Mouse (Mus musculus) heart, adult 2 months (tissue): Measurements from ENCODE around the gene Clec11a.

Experiments used
- CTCF ChIP-seq: fragments of 200-600 bp; IDR thresholded peaks from 2 replicates; pipeline ENCODE4 v1.8.1; 2022; ENCODE audit warnings: antibody characterized with exemption, mild to moderate bottlenecking, moderate library complexity
- EP300 ChIP-seq: fragments of 200-500 bp; IDR thresholded peaks from 2 replicates; pipeline ENCODE4 v1.6.1; 2011; ENCODE audit warnings: low read depth, low read length, control low read depth; ENCODE audit not compliant: insufficient read depth
- POLR2A ChIP-seq: fragments of 200-500 bp; IDR thresholded peaks from 2 replicates; pipeline ENCODE4 v1.6.1; 2011; ENCODE audit warnings: mild to moderate bottlenecking, low read depth, low read length, control low read depth; ENCODE audit not compliant: insufficient read depth

DNA sequence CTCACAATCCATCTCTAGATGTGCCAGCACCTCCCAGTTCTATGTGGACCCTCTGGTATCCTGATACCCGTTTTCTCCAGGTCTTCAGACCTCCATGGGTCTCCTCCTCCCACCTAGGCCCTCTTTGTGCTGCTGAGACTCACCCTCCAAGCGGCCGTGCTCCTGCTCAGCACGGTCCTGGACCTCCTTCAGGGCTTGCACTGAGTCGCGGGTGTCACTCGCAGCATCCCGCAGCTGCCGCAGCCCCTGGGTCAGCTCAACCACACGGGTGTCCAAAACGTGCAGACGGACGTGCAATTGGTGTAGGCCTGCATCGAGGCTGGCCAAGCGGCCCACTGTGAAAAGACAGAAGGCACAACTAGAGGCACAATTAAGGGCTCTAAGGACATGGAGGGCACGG lies 1.0 kb downstream of the Clec11a start:
- TF ChIP-seq CTCF (no peak), POLR2A (no peak), EP300 (no peak)
